Mouse (Mus musculus) activated CD4-positive, CD25-positive, alpha-beta regulatory T cell (primary cell): ENCODE measurements around the gene Prss33. TPM values are rescaled to one million over a fixed set of nuclear protein-coding genes. Genes with fewer than 3 reads are reported as not detected.

Experiments
- polyA plus RNA-seq, 2 experiments: library from polyadenylated mRNA; unstranded; fragments of 100-300 nt; shearing (Covaris generic); gene quantifications; one replicate each; pipeline ENCODE4 v1.2.1; 2017

The Prss33 gene
- under 1 TPM; 0.17 to 0.39 TPM for polyA plus RNA-seq

GRCm38 (mm10) chr17:23836006-23836575 is at the start of gene Prss33:
Gene Prss33, minus strand, starts transcription at chr17:23836056.

GRCm38 (mm10) chr17:23880576-23880975 is 44.7 kb upstream of the Prss33 start, which contains the start of the genes Dcpp1 and Dcpp2:
Gene Dcpp1, plus strand, starts transcription at chr17:23880876.
Gene Dcpp2, plus strand, starts transcription at chr17:23880880.

GRCm38 (mm10) chr17:23867756-23868155 is 31.9 kb upstream of the Prss33 start, which contains the start of gene Prss21:
Gene Prss21, plus strand, starts transcription at chr17:23868056.

GRCm38 (mm10) chr17:23843812-23844273 is 8.0 kb upstream of the Prss33 start, which contains the start of the genes Prss32 and Prss41:
Gene Prss32, plus strand, starts transcription at chr17:23843855.
Gene Prss41, minus strand, starts transcription at chr17:23844172.

DNA sequence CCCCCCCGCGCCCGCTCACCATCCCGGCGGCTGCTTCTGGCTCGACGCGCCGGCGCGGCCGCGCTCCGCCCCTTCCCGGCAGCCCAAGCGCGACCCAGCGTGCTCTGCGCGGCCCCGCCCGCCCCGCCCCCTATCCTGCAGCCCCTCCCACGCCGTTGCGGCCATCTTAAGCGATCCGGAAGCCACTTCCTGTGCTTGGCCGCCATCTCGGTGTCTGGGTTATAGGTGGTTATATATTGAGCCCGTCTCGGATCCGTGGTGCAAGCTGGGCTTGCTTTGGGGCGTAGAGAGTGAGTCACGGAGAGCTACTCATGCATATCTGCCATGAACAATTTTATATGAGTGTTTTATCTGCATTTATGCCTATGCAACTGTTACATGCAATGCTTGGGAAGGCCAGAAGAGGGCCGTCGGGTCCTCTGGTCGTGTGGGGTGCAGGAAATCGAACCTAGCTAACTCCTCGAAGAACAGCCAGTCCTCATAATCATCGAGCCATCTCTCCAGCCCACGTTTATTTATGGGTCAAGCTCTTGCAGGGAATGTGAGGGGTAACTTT is 6.7 kb downstream of the Prss33 start, which contains the start of gene Elob:
Gene Elob, minus strand, starts transcription at position 73 of the 556 bp plus-strand sequence.

GRCm38 (mm10) chr17:23790269-23791078 is 45.4 kb downstream of the Prss33 start, which contains the start of gene Srrm2:
Gene Srrm2, plus strand, starts transcription at chr17:23790532.

GRCm38 (mm10) chr17:23785561-23786471 is 50.0 kb downstream of the Prss33 start, which contains the start of gene Flywch2:
Gene Flywch2, minus strand, starts transcription at chr17:23786081.

Other genes starting within 250 kb of the Prss33 start
- not detected for gene Zfp13, start 236.6 kb downstream of the Prss33 start, polyA plus RNA-seq
- gene Zscan10, start 235.2 kb downstream of the Prss33 start, polyA plus RNA-seq = 1 to 10 TPM in 1 of 2 experiments, under 1 TPM in 1; 0.19 to 1.2 TPM
- gene Mmp25, start 190.8 kb downstream of the Prss33 start, polyA plus RNA-seq = under 1 TPM; 0.12 to 0.99 TPM
- under 1 TPM; 0.11 to 0.43 TPM for gene Bicdl2, start 175.6 kb downstream of the Prss33 start, polyA plus RNA-seq
- 10 to 100 TPM; 49.0 to 52.4 TPM for gene Hcfc1r1, start 162.5 kb downstream of the Prss33 start, polyA plus RNA-seq
- 10 to 100 TPM; 30.0 to 38.4 TPM for gene Thoc6, start 162.2 kb downstream of the Prss33 start, polyA plus RNA-seq
- 1 to 10 TPM; 5.5 to 6.7 TPM for gene Tnfrsf12a, start 158.6 kb downstream of the Prss33 start, polyA plus RNA-seq
- under 1 TPM in 1 of 2 experiments, not detected in 1; 0.11 TPM for gene Cldn6, start 156.8 kb downstream of the Prss33 start, polyA plus RNA-seq
- under 1 TPM in 1 of 2 experiments, not detected in 1; 0.12 TPM for gene Cldn9, start 152.0 kb downstream of the Prss33 start, polyA plus RNA-seq
- under 1 TPM; 0.10 to 0.39 TPM for gene 1520401A03Rik, start 113.3 kb downstream of the Prss33 start, polyA plus RNA-seq
- 10 to 100 TPM; 31.6 to 39.0 TPM for gene Pkmyt1, start 109.7 kb downstream of the Prss33 start, polyA plus RNA-seq
- 10 to 100 TPM; 10.0 to 20.7 TPM for gene Paqr4, start 95.2 kb downstream of the Prss33 start, polyA plus RNA-seq
- gene Kremen2, start 90.2 kb downstream of the Prss33 start, polyA plus RNA-seq = 10 to 100 TPM in 1 of 2 experiments, 1 to 10 TPM in 1; 4.0 to 11.8 TPM
- 10 to 100 TPM; 23.5 to 40.0 TPM for gene Flywch1, start 64.5 kb downstream of the Prss33 start, polyA plus RNA-seq
- 1 to 10 TPM; 6.3 to 7.6 TPM for gene Flywch2, start 50.0 kb downstream of the Prss33 start, polyA plus RNA-seq
- 100 to 1,000 TPM; 921 to 934 TPM for gene Srrm2, start 45.5 kb downstream of the Prss33 start, polyA plus RNA-seq
- 100 to 1,000 TPM; 701 to 738 TPM for gene Elob, start 6.9 kb downstream of the Prss33 start, polyA plus RNA-seq
- gene Prss32, start 7.8 kb upstream of the Prss33 start, polyA plus RNA-seq = under 1 TPM in 1 of 2 experiments, not detected in 1; 0.77 TPM
- 1 to 10 TPM; 1.9 to 3.0 TPM for gene Prss41, start 8.1 kb upstream of the Prss33 start, polyA plus RNA-seq
- not detected for gene Prss21, start 32.0 kb upstream of the Prss33 start, polyA plus RNA-seq
- not detected for gene Dcpp1, start 44.8 kb upstream of the Prss33 start, polyA plus RNA-seq
- not detected for gene Dcpp2, start 44.8 kb upstream of the Prss33 start, polyA plus RNA-seq
- not detected for gene Dcpp3, start 81.4 kb upstream of the Prss33 start, polyA plus RNA-seq
- not detected for gene Sbp, start 105.6 kb upstream of the Prss33 start, polyA plus RNA-seq
- not detected for gene Sbpl, start 119.2 kb upstream of the Prss33 start, polyA plus RNA-seq
- 1 to 10 TPM in 1 of 2 experiments, under 1 TPM in 1; 0.88 to 1.2 TPM for gene Prss30, start 144.5 kb upstream of the Prss33 start, polyA plus RNA-seq
- gene Prss22, start 162.0 kb upstream of the Prss33 start, polyA plus RNA-seq = not detected
- under 1 TPM; 0.13 to 0.64 TPM for gene Prss27, start 202.1 kb upstream of the Prss33 start, polyA plus RNA-seq
- 10 to 100 TPM; 24.3 to 25.2 TPM for gene Kctd5, start 237.4 kb upstream of the Prss33 start, polyA plus RNA-seq